Mouse (Mus musculus) left cerebral cortex, postnatal 36 days (tissue): ENCODE data around the gene Parp11. TPM values are rescaled to one million over a fixed set of nuclear protein-coding genes. Genes with fewer than 3 reads are reported as not detected.

Experiments used
- DNase-seq, 2 experiments: peaks; one replicate each; pipeline ENCODE4 v3.0.0; 2021 to 2022; ENCODE audit warnings: low spot score in 2 of 2, mixed read lengths in 1 of 2
- intact Hi-C: fragments of 180-260 bp; cut with DNase I; formaldehyde crosslinking; loops from one replicate; pipeline ENCODE4 v1.15.1; 2025
- total RNA-seq, 2 experiments: library from RNA; stranded (reverse); gene quantifications; 2 replicates each; pipeline ENCODE4 v1.2.3; 2021

The Parp11 gene
- total RNA-seq, 2 experiments from 2014 or later = 33.4 to 41.0 TPM

DNA sequence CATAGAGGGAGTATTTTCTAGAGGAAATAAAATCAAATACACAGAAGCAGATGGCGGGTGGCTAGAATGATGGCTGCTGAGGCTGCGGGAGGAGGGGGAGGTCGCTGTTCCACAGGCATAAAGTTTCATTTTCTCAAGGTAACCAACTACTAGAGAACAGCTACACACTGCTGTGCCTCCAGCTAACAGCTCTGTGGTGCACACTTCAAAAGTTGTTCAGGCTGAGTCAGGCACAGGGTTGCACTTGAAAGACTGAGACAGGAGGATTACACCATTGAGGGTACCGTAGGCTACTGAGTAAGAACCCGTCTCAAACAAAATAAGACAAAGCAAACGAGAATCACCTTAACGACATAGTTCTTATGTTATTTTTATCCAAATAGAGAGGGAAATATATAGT lies 90.4 kb downstream of the Parp11 start:
- no peak for DNase-seq
- intact Hi-C loops = no loop called here

- no peak for DNase-seq
- intact Hi-C loops = no loop called here
These were observed 91.5 kb downstream of the Parp11 start for GRCm38 (mm10) chr6:127538118-127538517.

GRCm38 (mm10) chr6:127539226-127539625 lies 92.6 kb downstream of the Parp11 start:
- intact Hi-C loops = no loop called here
- no peak for DNase-seq

DNA sequence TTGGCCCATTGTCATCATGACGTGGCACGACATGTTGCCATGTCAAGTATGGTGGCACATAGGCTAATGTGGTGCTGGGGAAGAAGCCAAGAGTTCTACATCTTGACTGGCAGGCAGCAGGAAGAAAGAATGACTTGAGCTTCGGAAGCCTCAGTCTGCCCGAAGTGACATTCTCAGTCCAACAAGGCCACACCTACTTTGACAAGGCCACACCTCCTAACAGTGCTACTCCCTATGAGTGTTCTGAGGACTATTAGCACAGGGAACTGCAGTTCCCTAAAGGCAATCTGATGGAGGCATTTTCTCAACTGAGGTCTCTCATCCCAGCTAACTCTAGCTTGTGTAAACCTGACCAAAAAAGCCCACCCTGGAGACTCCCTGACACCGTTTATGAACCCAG lies 93.0 kb downstream of the Parp11 start:
- intact Hi-C loops = loop anchor here (5.0 kb wide), 1 partner anchor 228 kb away; the partner anchor contains the start of gene Prmt8
- no peak for DNase-seq

- intact Hi-C loops = loop anchor here (5.0 kb wide), 1 partner anchor 227 kb away; the partner anchor contains the start of gene Prmt8
- no peak for DNase-seq
These were observed 93.9 kb downstream of the Parp11 start for GRCm38 (mm10) chr6:127540517-127540916.

- peak; percentile 48 to 64 for DNase-seq
- intact Hi-C loops = loop anchor here (2.0 to 5.0 kb wide), 2 partner anchors 226 to 405 kb away; partner anchors contain the start of gene Prmt8
These were observed 95.2 kb downstream of the Parp11 start for GRCm38 (mm10) chr6:127541617-127542374.

Other genes with a start within 250 kb of the Parp11 start
- 1 to 10 TPM; 2.7 to 3.4 TPM for gene Cracr2a, start 114.5 kb downstream of the Parp11 start, total RNA-seq